Mouse (Mus musculus): ENCODE data around the gene Nat10.

Nat10 gene

GRCm38 (mm10) chr2:103690425-103690824 is 70.6 kb downstream of the Nat10 start:
- DNase-seq, result peak in 1 of 2 experiments; percentile 20

DNA sequence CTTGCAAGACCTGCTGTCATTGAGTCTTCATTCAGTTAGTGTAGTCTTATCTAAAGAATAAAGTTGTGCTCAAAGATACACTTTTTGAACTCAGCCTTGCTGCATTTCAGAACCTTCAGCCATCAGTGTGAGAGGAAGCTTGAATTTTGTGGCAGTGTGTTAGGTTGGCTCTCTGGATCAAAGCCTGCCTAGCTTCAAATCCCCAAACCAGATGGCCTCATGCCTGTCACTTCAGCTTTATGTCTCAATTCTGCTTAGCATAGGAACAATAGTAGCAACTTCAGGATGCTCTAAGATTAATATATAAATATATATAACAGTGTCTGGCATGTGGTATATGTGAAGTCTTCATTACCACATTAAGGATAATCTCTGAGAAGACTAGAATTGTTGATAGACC is 73.2 kb downstream of the Nat10 start:
- no peak for DNase-seq

- no peak for DNase-seq
These were observed 73.9 kb downstream of the Nat10 start for GRCm38 (mm10) chr2:103687143-103687542.

DNA sequence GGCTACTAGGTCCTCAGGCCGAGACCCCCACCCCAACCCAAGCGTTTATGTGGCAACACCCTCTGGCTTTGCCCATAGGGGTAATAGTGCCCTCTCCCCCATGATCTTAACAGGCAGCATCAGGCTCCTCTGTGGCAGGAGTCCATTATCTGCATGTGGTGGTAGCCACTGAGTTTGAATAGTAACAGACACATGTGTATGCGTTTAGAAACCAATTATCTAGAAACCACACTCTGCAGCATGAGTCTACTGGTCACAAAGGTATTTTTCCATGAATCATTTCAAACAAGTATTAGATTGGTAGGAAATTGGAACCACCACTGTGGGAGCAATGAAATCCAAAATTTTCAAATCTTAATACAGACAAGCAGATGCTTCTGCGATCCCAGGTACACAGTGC is 75.5 kb downstream of the Nat10 start:
- DNase-seq, result no peak

GRCm38 (mm10) chr2:103684926-103685577 is 76.0 kb downstream of the Nat10 start:
- no peak for DNase-seq

DNA sequence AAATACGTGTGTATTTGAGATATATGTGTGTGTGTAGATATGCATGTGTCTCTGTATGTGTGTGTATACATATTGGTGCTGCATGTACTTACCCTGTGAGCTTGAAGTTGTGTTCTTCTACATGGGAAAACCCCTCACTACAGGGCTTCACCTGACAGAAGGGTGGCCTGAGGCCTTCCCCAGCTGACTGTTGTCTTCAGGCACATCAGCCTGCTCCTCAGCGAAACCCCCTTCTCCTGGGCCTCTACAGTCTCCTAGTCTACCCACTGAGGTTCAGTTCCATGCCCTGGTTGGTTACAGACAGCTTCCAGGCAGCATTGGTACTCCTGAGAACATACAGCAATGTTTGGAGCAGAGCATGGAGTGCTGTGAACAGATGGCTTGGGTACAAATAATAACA is 76.6 kb downstream of the Nat10 start:
- DNase-seq, result no peak

- no peak for DNase-seq
These were observed 78.1 kb downstream of the Nat10 start for GRCm38 (mm10) chr2:103682927-103683442.

- DNase-seq, result no peak
These were observed 78.8 kb downstream of the Nat10 start for GRCm38 (mm10) chr2:103682261-103682722.

DNA sequence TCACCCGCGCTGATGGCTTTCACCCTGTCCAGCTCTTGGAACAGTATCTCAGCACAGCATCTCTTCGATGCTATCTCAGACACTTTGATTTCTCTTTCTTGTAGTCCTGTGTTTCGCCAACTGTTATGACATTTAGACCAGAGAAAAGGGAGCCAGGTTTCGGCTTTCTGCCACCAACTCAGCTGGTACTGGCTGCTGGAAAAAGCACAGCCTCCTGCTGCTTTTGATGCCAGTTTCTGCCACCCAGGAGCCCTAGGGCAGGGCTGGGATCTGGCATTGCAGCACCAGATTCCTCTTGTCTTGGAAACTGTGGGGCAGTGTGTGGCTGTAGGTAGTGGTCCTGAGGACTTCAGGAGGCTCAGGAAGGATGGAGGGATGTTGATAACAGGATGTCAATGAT is 79.9 kb downstream of the Nat10 start:
- DNase-seq, result no peak

DNA sequence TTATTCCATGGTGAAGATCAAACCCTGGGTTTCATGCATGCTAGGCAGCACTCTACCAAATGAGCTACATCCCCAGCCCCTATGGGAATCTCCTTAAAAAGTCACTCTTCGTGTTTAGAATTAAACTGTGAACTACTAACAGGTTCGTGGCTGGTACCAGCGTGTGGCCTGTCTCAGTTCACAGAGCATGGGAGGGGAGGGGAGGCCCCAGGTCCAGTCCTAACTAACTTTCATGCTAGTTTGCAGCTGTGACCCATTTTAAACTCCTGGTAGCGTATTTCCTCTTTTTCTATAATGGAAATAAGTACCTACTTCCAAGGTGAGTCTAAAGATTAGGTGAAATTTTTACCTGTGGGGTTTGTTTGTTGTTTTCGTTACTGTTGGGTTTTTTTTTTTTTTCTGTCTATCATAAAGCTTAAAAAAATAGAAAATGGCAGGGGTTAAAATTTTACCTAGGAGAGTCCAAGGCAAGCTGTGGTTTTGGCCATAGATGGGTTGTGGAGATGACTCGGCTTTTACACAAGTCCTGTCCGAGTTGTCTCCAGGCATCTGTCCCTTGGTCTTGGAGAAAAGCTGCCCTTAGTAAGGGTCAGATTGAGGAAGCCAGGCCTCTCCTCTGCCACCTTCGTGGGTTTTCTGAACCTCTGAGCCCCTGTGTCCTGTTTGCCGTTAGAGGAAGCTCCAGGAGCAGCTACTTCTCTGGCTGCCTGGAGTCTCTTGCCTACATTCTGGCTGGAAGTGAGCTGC is 80.5 kb downstream of the Nat10 start:
- DNase-seq, result no peak

GRCm38 (mm10) chr2:103678433-103678832 is 82.6 kb downstream of the Nat10 start:
- peak; percentile 21 to 30 for DNase-seq

DNA sequence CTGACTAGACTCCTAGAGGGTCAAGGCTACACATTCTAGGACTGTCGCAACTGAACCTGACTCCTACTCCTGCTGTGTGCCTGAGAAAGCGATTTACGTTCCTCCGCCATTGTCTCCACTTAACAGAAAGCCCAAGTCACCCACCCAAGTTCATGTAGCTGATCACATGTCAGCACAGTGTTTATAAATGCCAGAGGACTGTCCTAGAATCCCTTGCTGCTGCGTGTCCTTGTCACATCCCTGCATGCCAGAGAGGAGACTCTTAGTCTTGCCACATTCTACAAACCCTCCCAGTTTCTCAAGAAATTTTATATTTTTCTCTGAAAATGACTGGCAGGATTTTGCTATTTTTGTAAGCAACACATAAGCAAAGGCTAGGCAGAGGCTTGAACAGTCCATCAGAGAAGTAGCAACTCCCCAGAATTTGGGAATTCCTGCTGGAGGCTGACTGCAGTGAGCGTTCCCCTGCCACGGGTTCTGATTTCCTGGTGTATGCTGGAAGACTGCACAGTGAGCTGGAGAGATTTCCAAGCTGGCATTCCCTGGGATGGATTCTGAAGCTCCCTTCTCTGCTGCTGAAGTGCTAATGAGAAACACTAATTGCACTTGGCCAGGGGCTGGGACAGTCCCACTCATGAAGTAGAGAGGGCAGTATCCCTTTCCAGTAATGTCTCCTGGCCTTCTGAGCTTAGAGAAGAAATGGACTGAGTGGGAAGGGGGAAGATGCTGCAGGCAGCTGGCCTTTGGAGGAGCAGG is 83.3 kb downstream of the Nat10 start:
- DNase-seq, result no peak

DNA sequence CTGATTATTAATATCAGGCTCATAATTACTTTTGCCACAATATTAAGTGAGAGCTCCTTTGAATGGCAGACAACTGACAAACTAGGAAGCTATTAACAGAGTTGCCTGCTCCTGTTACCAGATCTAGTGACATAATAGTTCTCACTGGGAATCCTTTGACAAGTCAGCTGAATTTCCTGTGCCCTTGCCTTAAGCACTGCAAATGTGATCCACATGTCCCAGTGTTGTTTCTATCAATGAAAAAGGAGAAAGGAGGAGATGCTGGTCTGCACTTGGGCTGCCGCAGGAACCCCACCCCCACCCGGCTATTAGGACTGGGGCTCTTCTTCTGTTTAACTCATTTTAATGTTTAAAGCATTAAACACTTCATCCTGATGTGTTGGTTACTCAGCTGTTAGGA is 84.3 kb downstream of the Nat10 start:
- DNase-seq, result no peak

DNA sequence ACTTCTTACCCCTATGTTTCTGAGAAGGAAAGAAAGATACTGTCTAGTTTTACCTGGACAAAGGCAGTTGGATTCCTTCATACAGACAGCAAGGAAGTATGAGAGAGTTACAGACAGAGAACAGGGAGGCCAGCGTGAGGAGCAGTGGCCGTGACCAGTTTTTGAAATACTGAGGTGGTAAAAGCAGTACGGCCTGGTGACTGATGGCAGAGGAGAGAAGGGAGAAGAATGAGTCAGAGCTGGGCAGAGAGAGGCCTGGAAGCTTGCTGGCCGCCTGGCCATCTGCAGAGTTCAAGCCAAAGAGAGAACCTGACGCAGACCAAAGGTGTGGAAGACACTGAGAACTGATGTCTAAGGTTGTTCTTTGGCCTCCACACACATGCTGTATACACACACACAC is 85.7 kb downstream of the Nat10 start:
- no peak for DNase-seq

DNA sequence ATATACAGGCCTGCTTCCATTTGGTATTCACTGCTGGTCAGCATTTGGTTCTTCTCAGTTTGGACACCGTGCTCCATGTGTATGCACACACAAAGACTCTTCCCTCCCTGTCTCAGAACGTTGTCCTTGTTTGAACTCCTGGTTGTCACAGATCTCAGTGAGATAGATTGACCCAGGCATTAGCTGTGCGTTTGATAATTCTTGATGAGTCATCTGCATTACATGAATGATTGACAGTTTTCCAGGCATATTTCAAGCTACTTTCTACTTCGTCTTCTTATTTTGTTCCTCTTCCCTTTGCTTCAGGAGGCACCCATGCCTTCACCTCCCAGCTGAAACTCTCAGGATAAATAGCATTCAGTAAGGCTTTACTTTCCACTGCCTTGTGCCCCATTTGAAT is 87.5 kb downstream of the Nat10 start:
- no peak for DNase-seq

DNA sequence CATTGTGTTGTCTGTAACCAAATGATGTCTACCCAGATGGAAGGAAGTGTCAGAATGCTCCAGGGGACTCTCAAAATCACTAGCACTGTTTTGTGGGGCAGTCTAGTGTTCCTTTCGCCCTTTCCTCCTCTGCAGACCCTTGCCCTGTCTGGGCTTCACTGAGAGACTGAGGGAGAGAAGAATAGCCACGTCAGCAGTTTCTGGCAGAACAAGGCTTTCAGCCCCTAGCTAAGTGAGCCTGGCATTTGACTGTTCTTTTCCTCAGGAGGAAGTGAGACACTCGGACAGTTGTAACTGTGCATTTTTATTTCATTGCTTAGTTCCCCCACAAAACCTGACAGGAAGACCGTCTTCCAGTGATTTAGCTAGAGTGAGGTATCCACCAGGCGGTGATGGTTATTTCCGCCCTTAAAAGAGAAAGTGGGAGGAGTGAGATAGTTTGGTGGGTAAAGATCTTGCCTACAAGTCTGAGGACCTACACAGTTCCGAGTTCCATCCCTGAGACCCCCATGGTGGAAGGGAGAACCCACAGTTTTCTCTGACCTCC is 88.4 kb downstream of the Nat10 start:
- no peak for DNase-seq
